Mouse (Mus musculus): Measurements from ENCODE around the gene Qtrt1.

DNA sequence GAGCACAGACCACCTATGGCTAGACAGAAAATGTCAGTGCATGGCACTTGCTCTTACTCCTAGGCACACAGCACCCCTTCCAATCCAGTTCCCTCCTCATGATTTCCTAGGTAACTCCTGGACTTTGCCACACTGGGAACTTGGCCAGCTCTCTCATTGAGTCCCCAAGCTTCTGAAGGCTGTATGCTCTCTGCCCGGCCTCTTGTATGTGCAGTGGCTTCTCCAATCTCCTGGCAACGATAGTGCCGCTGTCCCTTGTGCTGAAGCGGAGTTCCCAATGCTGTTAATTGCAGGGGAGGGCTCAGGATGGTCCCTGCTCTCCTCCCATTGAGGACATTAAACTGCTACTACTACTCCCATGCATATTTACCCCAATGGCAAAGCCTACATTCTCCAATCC, 3.7 kb upstream of the Qtrt1 start:
- TF ChIP-seq POLR2A (IDR thresholded peaks at IDR 0.05; ENCODE audit: insufficient read depth, low read length), result no peak
- no peak for TF ChIP-seq CTCF (IDR thresholded peaks at IDR 0.05; ENCODE audit: low read depth, low read length)
- no peak for TF ChIP-seq EP300 (IDR thresholded peaks at IDR 0.05; ENCODE audit: insufficient read depth, low read depth, low read length)
